Mouse (Mus musculus) heart, embryonic 14.5 days (tissue): Measurements from ENCODE around the gene Abcg8. TPM values are rescaled to one million over a fixed set of nuclear protein-coding genes. Genes with fewer than 3 reads are reported as not detected.

Source experiments
- ATAC-seq: fragments of 200-750 bp; cut with Nextera tagmentation; 2 replicates; pipeline ENCODE4 v1.8.0; 2017; ENCODE audit warnings: low read depth, moderate TSS enrichment; ENCODE audit not compliant: insufficient number of reproducible peaks, insufficient read depth, low FRiP score
- H3K27ac ChIP-seq, 2 experiments: fragments of 200-500 bp in 1 of 2; fragments of 300-500 bp in 1 of 2; sonication (generic) in 1 of 2; replicated peaks in 1 of 2; 2 replicates each; pipeline ENCODE4 v1.5.1; 2012 to 2014; ENCODE audit warnings: low read depth in 2 of 2, low read length in 2 of 2, control low read depth in 1 of 2, mild to moderate bottlenecking in 1 of 2, mixed read lengths in 1 of 2; ENCODE audit not compliant: control insufficient read depth in 1 of 2, insufficient read depth in 1 of 2
- H3K27me3 ChIP-seq: fragments of 300-500 bp; sonication (generic); 2 replicates; pipeline ENCODE4 v1.6.1; 2014; ENCODE audit warnings: mild to moderate bottlenecking, low read length, control low read depth; ENCODE audit not compliant: control insufficient read depth, insufficient read depth
- H3K36me3 ChIP-seq: fragments of 300-500 bp; sonication (generic); 2 replicates; pipeline ENCODE4 v1.6.1; 2014; ENCODE audit warnings: mild to moderate bottlenecking, control low read depth, low read length, mixed read lengths; ENCODE audit not compliant: control insufficient read depth, insufficient read depth
- H3K4me1 ChIP-seq, 2 experiments: fragments of 200-500 bp in 1 of 2; fragments of 300-500 bp in 1 of 2; sonication (generic) in 1 of 2; 2 replicates each; pipeline ENCODE4 v1.6.1; 2012 to 2014; ENCODE audit warnings: low read length in 2 of 2, control low read depth in 1 of 2, mixed read lengths in 1 of 2; ENCODE audit not compliant: control insufficient read depth in 2 of 2, insufficient read depth in 2 of 2
- H3K4me2 ChIP-seq: fragments of 300-500 bp; sonication (generic); 2 replicates; pipeline ENCODE4 v1.6.1; 2014; ENCODE audit warnings: mild to moderate bottlenecking, low read length
- H3K4me3 ChIP-seq, 2 experiments: fragments of 200-500 bp in 1 of 2; fragments of 300-500 bp in 1 of 2; sonication (generic) in 1 of 2; 2 replicates each; pipeline ENCODE4 v1.5.1; 2012 to 2014; ENCODE audit warnings: low read length in 2 of 2, mild to moderate bottlenecking in 2 of 2, control low read depth in 1 of 2, low read depth in 1 of 2, moderate library complexity in 1 of 2; ENCODE audit not compliant: control insufficient read depth in 1 of 2, insufficient read depth in 1 of 2
- H3K9ac ChIP-seq: fragments of 300-500 bp; sonication (generic); 2 replicates; pipeline ENCODE4 v1.6.1; 2014; ENCODE audit warnings: mild to moderate bottlenecking, low read length
- H3K9me3 ChIP-seq: fragments of 300-500 bp; sonication (generic); 2 replicates; pipeline ENCODE4 v1.6.1; 2016; ENCODE audit warnings: low read length, control low read depth; ENCODE audit not compliant: control insufficient read depth
- WGBS: fragments of 180-500 bp; shearing (Covaris S2); extraction: QIAGEN DNeasy Blood & Tissue Kit; methylation state at CpG from one replicate; pipeline ENCODE4 v1.1.7; 2014; 5-methylcytosine and 5-hydroxymethylcytosine counted together
- polyA plus RNA-seq: library from polyadenylated mRNA; unstranded; fragments of >200 nt; fragmentation: Nextera tagmentation; extraction: Ambion mirVana; gene quantifications from 2 replicates; pipeline ENCODE4 v1.2.1, GENCODE M21; 2014

Gene Abcg8
- polyA plus RNA-seq, 1 experiment from 2014 or later = not detected

DNA sequence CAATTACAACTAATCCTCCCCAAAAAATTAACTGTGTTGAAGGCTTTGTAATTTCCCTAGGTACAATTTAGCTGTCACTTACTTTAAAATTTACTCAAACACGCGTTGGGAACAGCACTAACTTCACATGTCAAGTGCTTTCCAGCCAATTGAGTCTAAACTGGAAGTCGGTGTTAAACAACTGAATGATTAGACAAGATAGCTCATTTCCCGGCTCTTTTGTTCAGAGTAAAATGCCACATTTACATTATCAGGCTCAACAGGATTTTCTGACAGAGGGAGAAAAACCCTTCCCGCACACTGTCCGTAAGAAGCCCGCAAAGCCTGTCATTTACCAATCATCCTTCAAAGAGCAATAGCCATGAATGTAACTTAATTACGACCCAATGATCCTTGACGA lies 68.9 kb downstream of the Abcg8 start:
- no peak overlapping the region for H3K4me3 ChIP-seq
- no peak overlapping the region for H3K27ac ChIP-seq
- H3K36me3 ChIP-seq = peaks cover 25% of the 10 kb centered on the region
- H3K9ac ChIP-seq = no peak overlapping the region
- H3K4me1 ChIP-seq = peaks cover 3 to 11% of the 10 kb centered on the region in 2 experiments; a peak in 3 of 4 replicates
- H3K9me3 ChIP-seq = no peaks in the 10 kb centered on the region
- WGBS = 65% methylated on average over 9 of the region's 9 CpGs
- no peak for ATAC-seq
- H3K27me3 ChIP-seq = no peaks in the 10 kb centered on the region
- no peak overlapping the region for H3K4me2 ChIP-seq

- no peak overlapping the region for H3K9ac ChIP-seq
- peaks cover 3 to 11% of the 10 kb centered on the region in 2 experiments; a peak in 3 of 4 replicates for H3K4me1 ChIP-seq
- H3K36me3 ChIP-seq = peaks cover 44% of the 10 kb centered on the region
- H3K27me3 ChIP-seq = no peaks in the 10 kb centered on the region
- no peaks in the 10 kb centered on the region for H3K9me3 ChIP-seq
- H3K4me3 ChIP-seq = no peak overlapping the region
- H3K27ac ChIP-seq = no peak overlapping the region
- no peak overlapping the region for H3K4me2 ChIP-seq
- 80% methylated on average over 6 of the region's 6 CpGs for WGBS
- no peak for ATAC-seq
These were observed 71.1 kb downstream of the Abcg8 start for GRCm38 (mm10) chr17:84747212-84747611.

DNA sequence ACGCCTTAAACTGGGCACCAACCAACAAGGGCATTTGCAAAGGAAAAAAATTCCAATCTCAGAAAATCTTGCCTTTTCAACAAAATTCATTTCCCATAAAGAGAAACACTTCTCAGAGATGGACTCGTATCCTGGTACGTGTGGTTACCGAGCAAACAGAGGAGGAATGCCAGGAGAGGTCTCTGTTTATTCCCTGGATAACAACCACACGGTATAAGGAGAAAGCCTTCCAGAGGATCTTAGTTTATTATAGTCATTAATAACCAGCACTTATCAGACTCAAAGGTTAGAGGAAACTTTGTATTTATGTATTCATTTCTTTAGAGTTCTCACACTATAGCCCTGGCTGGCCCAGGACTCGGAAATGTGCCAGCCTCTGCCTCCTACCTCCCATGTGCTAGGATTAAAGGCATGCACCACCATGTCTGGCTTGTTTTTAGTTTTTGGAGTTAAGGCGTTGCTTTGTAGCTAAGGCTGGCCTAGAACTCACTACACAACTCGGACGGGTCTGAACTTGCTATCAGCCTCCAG lies 72.1 kb downstream of the Abcg8 start:
- Histone ChIP-seq H3K4me1 (peaks cover 2% of the 10 kb centered on the region in 2 experiments; a peak in 3 of 4 replicates), H3K4me2 (no peak overlapping the region), H3K9me3 (no peaks in the 10 kb centered on the region), H3K4me3 (no peak overlapping the region), H3K9ac (no peak overlapping the region), H3K27me3 (no peaks in the 10 kb centered on the region), H3K27ac (no peak overlapping the region), H3K36me3 (peaks cover 51% of the 10 kb centered on the region)
- no peak for ATAC-seq
- WGBS = 92% methylated on average over 9 of the region's 9 CpGs

DNA sequence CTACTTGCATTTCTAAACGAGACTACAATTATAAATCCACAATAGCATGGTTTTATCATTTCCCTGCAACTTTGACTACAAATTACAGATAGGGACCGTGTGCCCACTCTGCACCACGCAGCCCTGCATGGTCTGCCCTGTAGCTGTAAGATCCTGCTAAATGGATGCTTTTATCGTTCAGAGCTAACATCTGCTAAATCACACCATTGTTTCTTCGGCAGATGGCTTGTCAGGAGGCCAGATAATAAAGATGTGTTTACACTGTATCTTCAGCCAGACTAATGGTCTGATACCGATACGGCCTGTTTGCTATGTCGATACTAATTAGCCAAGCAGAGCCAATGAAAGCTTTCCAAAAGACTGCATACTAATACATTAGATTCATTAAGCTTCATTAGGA lies 73.2 kb downstream of the Abcg8 start:
- peaks cover 55% of the 10 kb centered on the region for H3K36me3 ChIP-seq
- H3K4me3 ChIP-seq = no peak overlapping the region
- H3K4me2 ChIP-seq = no peak overlapping the region
- H3K27me3 ChIP-seq = no peaks in the 10 kb centered on the region
- 74% methylated on average over 8 of the region's 8 CpGs for WGBS
- no peak overlapping the region for H3K27ac ChIP-seq
- no peaks in the 10 kb centered on the region for H3K9me3 ChIP-seq
- no peak overlapping the region for H3K9ac ChIP-seq
- ATAC-seq = no peak
- no peaks in the 10 kb centered on the region; a peak in 1 of 4 replicates for H3K4me1 ChIP-seq

Other genes with a start within 250 kb of the Abcg8 start
- gene Thada, start 210.1 kb upstream of the Abcg8 start, polyA plus RNA-seq = 7.0 and 8.1 TPM in 2 replicates
- 2.5 and 2.7 TPM in 2 replicates for gene Plekhh2, start 164.4 kb upstream of the Abcg8 start, polyA plus RNA-seq
- gene Dync2li1, start 49.8 kb upstream of the Abcg8 start, polyA plus RNA-seq = 11.6 and 14.9 TPM in 2 replicates
- gene Abcg5, start 6.7 kb downstream of the Abcg8 start, polyA plus RNA-seq = 0.18 and 0.27 TPM in 2 replicates
- gene Lrpprc, start 114.5 kb downstream of the Abcg8 start, polyA plus RNA-seq = 74.4 and 76.4 TPM in 2 replicates